Mouse (Mus musculus): ENCODE data around the gene Asic2. TPM values are rescaled to one million over a fixed set of nuclear protein-coding genes. Genes with fewer than 3 reads are reported as not detected.

Asic2 gene
- polyA plus RNA-seq, 1 experiment from 2014 or later: 8.7 TPM

- Histone ChIP-seq H3K9ac (replicated peaks; ENCODE audit: low read length) (no peak overlapping the region), H3K36me3 (ENCODE audit: control insufficient read depth, insufficient read depth, low read length) (no peaks in the 10 kb centered on the region), H3K9me3 (ENCODE audit: control insufficient read depth, low read length) (no peaks in the 10 kb centered on the region), H3K4me3 (replicated peaks; ENCODE audit: low read depth, low read length) (no peak overlapping the region), H3K27me3 (ENCODE audit: control insufficient read depth, insufficient read depth, low read length) (no peaks in the 10 kb centered on the region), H3K4me1 (ENCODE audit: control insufficient read depth, insufficient read depth, low read length) (peaks cover 5% of the 10 kb centered on the region), H3K4me2 (ENCODE audit: low read length) (no peak overlapping the region), H3K27ac (replicated peaks; ENCODE audit: low read depth, low read length) (no peak overlapping the region)
- 90% methylated on average over 5 of the region's 5 CpGs for WGBS
- ATAC-seq (ENCODE audit: low FRiP score, low TSS enrichment) (no peak), DNase-seq (no peak)
These were observed 475.9 kb downstream of the Asic2 start for GRCm38 (mm10) chr11:81492351-81492750.

- Histone ChIP-seq H3K4me2 (ENCODE audit: low read length) (no peak overlapping the region), H3K27me3 (ENCODE audit: control insufficient read depth, insufficient read depth, low read length) (no peaks in the 10 kb centered on the region), H3K4me1 (ENCODE audit: control insufficient read depth, insufficient read depth, low read length) (no peaks in the 10 kb centered on the region), H3K36me3 (ENCODE audit: control insufficient read depth, insufficient read depth, low read length) (no peaks in the 10 kb centered on the region), H3K9me3 (ENCODE audit: control insufficient read depth, low read length) (no peaks in the 10 kb centered on the region), H3K27ac (replicated peaks; ENCODE audit: low read depth, low read length) (no peak overlapping the region), H3K9ac (replicated peaks; ENCODE audit: low read length) (no peak overlapping the region), H3K4me3 (replicated peaks; ENCODE audit: low read depth, low read length) (no peak overlapping the region)
- 84% methylated on average over 1 of the region's 1 CpGs for whole genome bisulfite sequencing
- no peak for DNase-seq
- ATAC-seq (ENCODE audit: low FRiP score, low TSS enrichment): no peak
These were observed 479.0 kb downstream of the Asic2 start for GRCm38 (mm10) chr11:81489144-81489735.

GRCm38 (mm10) chr11:81488681-81489080, 479.6 kb downstream of the Asic2 start:
- Histone ChIP-seq H3K27me3 (ENCODE audit: control insufficient read depth, insufficient read depth, low read length) (no peaks in the 10 kb centered on the region), H3K4me3 (replicated peaks; ENCODE audit: low read depth, low read length) (no peak overlapping the region), H3K9ac (replicated peaks; ENCODE audit: low read length) (no peak overlapping the region), H3K27ac (replicated peaks; ENCODE audit: low read depth, low read length) (no peak overlapping the region), H3K9me3 (ENCODE audit: control insufficient read depth, low read length) (no peaks in the 10 kb centered on the region), H3K4me2 (ENCODE audit: low read length) (no peak overlapping the region), H3K36me3 (ENCODE audit: control insufficient read depth, insufficient read depth, low read length) (no peaks in the 10 kb centered on the region), H3K4me1 (ENCODE audit: control insufficient read depth, insufficient read depth, low read length) (no peaks in the 10 kb centered on the region)
- 92% methylated on average over 5 of the region's 5 CpGs for WGBS
- no peak for ATAC-seq (ENCODE audit: low FRiP score, low TSS enrichment)
- no peak for DNase-seq

GRCm38 (mm10) chr11:81486265-81486940, 481.9 kb downstream of the Asic2 start:
- H3K4me1 ChIP-seq (ENCODE audit: control insufficient read depth, insufficient read depth, low read length): no peaks in the 10 kb centered on the region
- DNase-seq (no peak), ATAC-seq (ENCODE audit: low FRiP score, low TSS enrichment) (no peak)
- no peak overlapping the region for H3K4me3 ChIP-seq (replicated peaks; ENCODE audit: low read depth, low read length)
- H3K27ac ChIP-seq (replicated peaks; ENCODE audit: low read depth, low read length): no peak overlapping the region
- H3K9ac ChIP-seq (replicated peaks; ENCODE audit: low read length): no peak overlapping the region
- H3K27me3 ChIP-seq (ENCODE audit: control insufficient read depth, insufficient read depth, low read length): no peaks in the 10 kb centered on the region
- H3K36me3 ChIP-seq (ENCODE audit: control insufficient read depth, insufficient read depth, low read length): no peaks in the 10 kb centered on the region
- peaks cover 5% of the 10 kb centered on the region; the same call in 1 of the 2 replicates for H3K9me3 ChIP-seq (ENCODE audit: control insufficient read depth, low read length)
- 29% methylated on average over 6 of the region's 6 CpGs for WGBS
- no peak overlapping the region for H3K4me2 ChIP-seq (ENCODE audit: low read length)

- Histone ChIP-seq H3K9me3 (ENCODE audit: control insufficient read depth, low read length) (peaks cover 5% of the 10 kb centered on the region; the same call in 1 of the 2 replicates), H3K4me1 (ENCODE audit: control insufficient read depth, insufficient read depth, low read length) (no peaks in the 10 kb centered on the region), H3K4me3 (replicated peaks; ENCODE audit: low read depth, low read length) (no peak overlapping the region), H3K36me3 (ENCODE audit: control insufficient read depth, insufficient read depth, low read length) (no peaks in the 10 kb centered on the region), H3K9ac (replicated peaks; ENCODE audit: low read length) (no peak overlapping the region), H3K27me3 (ENCODE audit: control insufficient read depth, insufficient read depth, low read length) (no peaks in the 10 kb centered on the region), H3K4me2 (ENCODE audit: low read length) (no peak overlapping the region), H3K27ac (replicated peaks; ENCODE audit: low read depth, low read length) (no peak overlapping the region)
- DNase-seq: no peak
- ATAC-seq (ENCODE audit: low FRiP score, low TSS enrichment): no peak
- 50% methylated on average over 3 of the region's 3 CpGs for WGBS
These were observed 487.1 kb downstream of the Asic2 start for GRCm38 (mm10) chr11:81481198-81481597.

- H3K4me2 ChIP-seq (ENCODE audit: low read length): no peak overlapping the region
- H3K4me1 ChIP-seq (ENCODE audit: control insufficient read depth, insufficient read depth, low read length): no peaks in the 10 kb centered on the region
- no peak for ATAC-seq (ENCODE audit: low FRiP score, low TSS enrichment)
- no peak overlapping the region for H3K9ac ChIP-seq (replicated peaks; ENCODE audit: low read length)
- H3K9me3 ChIP-seq (ENCODE audit: control insufficient read depth, low read length): no peaks in the 10 kb centered on the region
- peak; percentile 47 for DNase-seq
- H3K27ac ChIP-seq (replicated peaks; ENCODE audit: low read depth, low read length): no peak overlapping the region
- no peaks in the 10 kb centered on the region for H3K27me3 ChIP-seq (ENCODE audit: control insufficient read depth, insufficient read depth, low read length)
- H3K36me3 ChIP-seq (ENCODE audit: control insufficient read depth, insufficient read depth, low read length): no peaks in the 10 kb centered on the region
- H3K4me3 ChIP-seq (replicated peaks; ENCODE audit: low read depth, low read length): no peak overlapping the region
These were observed 492.0 kb downstream of the Asic2 start for GRCm38 (mm10) chr11:81476231-81476630.

GRCm38 (mm10) chr11:81474121-81474520, 494.1 kb downstream of the Asic2 start:
- Histone ChIP-seq H3K9me3 (ENCODE audit: control insufficient read depth, low read length) (no peaks in the 10 kb centered on the region), H3K27me3 (ENCODE audit: control insufficient read depth, insufficient read depth, low read length) (no peaks in the 10 kb centered on the region), H3K4me3 (replicated peaks; ENCODE audit: low read depth, low read length) (no peak overlapping the region), H3K27ac (replicated peaks; ENCODE audit: low read depth, low read length) (no peak overlapping the region), H3K9ac (replicated peaks; ENCODE audit: low read length) (no peak overlapping the region), H3K4me1 (ENCODE audit: control insufficient read depth, insufficient read depth, low read length) (no peaks in the 10 kb centered on the region), H3K4me2 (ENCODE audit: low read length) (no peak overlapping the region), H3K36me3 (ENCODE audit: control insufficient read depth, insufficient read depth, low read length) (no peaks in the 10 kb centered on the region)
- no peak for ATAC-seq (ENCODE audit: low FRiP score, low TSS enrichment)
- DNase-seq: no peak
- 80% methylated on average over 2 of the region's 2 CpGs for WGBS

- no peak overlapping the region for H3K4me3 ChIP-seq (replicated peaks; ENCODE audit: low read depth, low read length)
- H3K4me1 ChIP-seq (ENCODE audit: control insufficient read depth, insufficient read depth, low read length): no peaks in the 10 kb centered on the region
- no peak overlapping the region for H3K4me2 ChIP-seq (ENCODE audit: low read length)
- no peaks in the 10 kb centered on the region for H3K36me3 ChIP-seq (ENCODE audit: control insufficient read depth, insufficient read depth, low read length)
- peak; percentile 82 for DNase-seq
- H3K27ac ChIP-seq (replicated peaks; ENCODE audit: low read depth, low read length): no peak overlapping the region
- H3K9ac ChIP-seq (replicated peaks; ENCODE audit: low read length): no peak overlapping the region
- H3K27me3 ChIP-seq (ENCODE audit: control insufficient read depth, insufficient read depth, low read length): no peaks in the 10 kb centered on the region
- WGBS: 6% methylated on average over 5 of the region's 5 CpGs
- H3K9me3 ChIP-seq (ENCODE audit: control insufficient read depth, low read length): no peaks in the 10 kb centered on the region
- no peak for ATAC-seq (ENCODE audit: low FRiP score, low TSS enrichment)
These were observed 506.1 kb downstream of the Asic2 start for GRCm38 (mm10) chr11:81462199-81462598.

- ATAC-seq (ENCODE audit: low FRiP score, low TSS enrichment): no peak
- 6% methylated on average over 4 of the region's 4 CpGs for WGBS
- Histone ChIP-seq H3K4me3 (replicated peaks; ENCODE audit: low read depth, low read length) (no peak overlapping the region), H3K36me3 (ENCODE audit: control insufficient read depth, insufficient read depth, low read length) (no peaks in the 10 kb centered on the region), H3K27me3 (ENCODE audit: control insufficient read depth, insufficient read depth, low read length) (no peaks in the 10 kb centered on the region), H3K27ac (replicated peaks; ENCODE audit: low read depth, low read length) (no peak overlapping the region), H3K9ac (replicated peaks; ENCODE audit: low read length) (no peak overlapping the region), H3K9me3 (ENCODE audit: control insufficient read depth, low read length) (no peaks in the 10 kb centered on the region), H3K4me1 (ENCODE audit: control insufficient read depth, insufficient read depth, low read length) (no peaks in the 10 kb centered on the region), H3K4me2 (ENCODE audit: low read length) (no peak overlapping the region)
- no peak for DNase-seq
These were observed 506.5 kb downstream of the Asic2 start for GRCm38 (mm10) chr11:81461748-81462147.
